Mouse (Mus musculus) gastrocnemius, postnatal 10 days (tissue): ENCODE data around the gene Ccne1. TPM values are rescaled to one million over a fixed set of nuclear protein-coding genes. Genes with fewer than 3 reads are reported as not detected.
"Not testable (repeated sequence)": the region's sequence is repeated elsewhere in the genome, so short reads cannot be mapped to it uniquely, and the experiment has no call there.

Experiments
- DNase-seq: peaks from one replicate; pipeline ENCODE4 v3.0.0; 2021; ENCODE audit warnings: mixed read lengths
- long read RNA-seq, 2 experiments: library from polyadenylated mRNA; stranded (forward); transcript quantifications; one replicate each; pipeline ENCODE4 v2.0.0; 2021
- total RNA-seq, 2 experiments: library from RNA; stranded (reverse); gene quantifications; 2 replicates each; pipeline ENCODE4 v1.2.3; 2021

Ccne1 gene
- 1 to 10 TPM; 3.1 to 8.2 TPM for total RNA-seq
- long read RNA-seq, experiment 1, transcript Ccne1-201 (12 exons, 2,000 nt), result major isoform, 8 of 9 reads
- long read RNA-seq, experiment 1, partial matches to known transcripts, result 1 of 9 reads
- long read RNA-seq, experiment 1, other reads (novel, unspliced or antisense), result 0 of 9 reads
- long read RNA-seq, experiment 2, transcript Ccne1-201 (12 exons, 2,000 nt), result major isoform, 9 of 11 reads
- long read RNA-seq, experiment 2, partial matches to known transcripts, result 0 of 11 reads
- long read RNA-seq, experiment 2, other reads (novel, unspliced or antisense), result 2 of 11 reads

DNA sequence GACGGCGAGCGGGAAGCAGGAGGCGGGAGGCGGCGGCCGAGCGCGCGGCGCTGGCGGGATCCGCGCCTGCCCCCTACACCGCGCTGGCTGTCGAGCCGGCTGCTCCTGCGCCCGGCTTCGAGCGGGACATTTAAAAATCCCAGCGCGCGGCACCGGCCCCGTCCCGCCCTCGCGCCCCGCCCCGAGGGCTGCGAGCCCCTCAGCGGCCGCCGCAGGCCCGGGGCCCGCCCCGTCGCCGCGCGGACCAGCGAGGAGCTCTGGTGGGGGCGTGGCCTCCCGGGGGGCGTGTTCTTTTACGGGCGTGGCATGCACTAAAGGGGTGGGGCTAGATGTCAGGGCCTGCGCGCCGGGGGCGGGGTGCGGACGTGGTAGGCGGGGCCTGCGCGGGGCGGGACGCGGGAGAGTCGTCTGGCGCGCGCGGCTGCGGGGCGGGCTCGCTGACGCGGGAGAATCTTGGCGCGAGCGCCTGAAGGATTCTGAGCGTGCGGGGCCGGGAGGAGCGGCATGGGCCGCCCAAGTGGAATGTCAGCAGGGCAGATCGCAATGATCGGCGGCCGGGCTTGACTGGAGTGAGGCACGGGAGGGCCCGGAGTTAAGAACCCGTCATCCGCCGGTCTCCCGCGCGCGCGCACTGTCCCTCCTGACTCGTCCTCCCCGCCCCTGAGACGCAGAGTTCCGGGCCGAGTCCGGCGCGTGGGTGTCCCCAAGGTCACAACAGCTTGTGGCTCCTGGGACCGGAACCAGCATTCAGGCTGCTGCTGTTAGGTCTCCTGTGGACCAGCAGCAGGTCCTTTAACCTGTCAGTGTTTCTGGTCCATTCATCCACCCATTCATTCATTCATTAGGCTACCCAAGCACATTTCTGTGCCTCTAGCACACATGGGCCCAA, at the start of gene Ccne1:
TSS of gene Ccne1 (minus strand) at position 164 of the 889 bp plus-strand sequence.
- peak; percentile 100 for DNase-seq

DNA sequence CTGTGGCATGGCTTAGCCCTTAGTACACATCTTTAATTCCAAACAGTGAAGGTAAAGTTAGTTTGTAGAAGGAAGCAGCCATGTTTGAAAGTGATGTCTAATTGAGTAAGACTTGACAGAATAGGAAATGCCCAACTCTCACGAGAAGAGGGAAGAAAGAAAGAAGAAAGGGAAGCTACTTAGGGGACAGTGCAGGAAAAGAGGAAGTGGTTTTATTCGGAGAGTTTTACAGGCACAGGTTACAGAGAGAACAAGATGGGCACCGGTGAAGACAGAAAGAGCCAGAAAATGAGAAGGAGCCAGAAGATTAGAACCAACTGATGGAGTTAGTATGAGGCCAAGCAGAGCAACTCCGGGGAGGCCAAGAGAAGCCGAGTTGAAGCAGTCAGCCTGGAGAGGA, 48.5 kb upstream of the Ccne1 start:
- no peak for DNase-seq

DNA sequence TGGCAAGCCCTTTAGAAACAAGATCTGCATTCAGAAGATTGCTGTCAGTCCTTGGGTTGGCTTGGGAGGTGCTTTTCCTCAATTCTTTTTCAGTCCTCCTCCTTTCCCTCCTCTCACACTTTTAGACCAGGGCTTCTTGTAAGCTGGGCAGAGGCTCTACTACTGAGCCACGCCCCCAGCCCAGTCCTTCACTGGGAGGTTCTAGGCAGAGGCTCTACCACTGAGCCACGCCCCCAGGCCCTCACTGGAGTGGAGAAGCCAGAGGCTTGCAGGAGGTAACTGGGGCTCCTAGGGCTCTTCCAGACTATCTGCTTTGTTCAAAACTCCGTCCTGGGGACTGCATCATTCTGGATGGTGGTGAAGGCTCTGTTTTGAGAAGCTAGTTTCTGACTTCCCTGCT, 45.2 kb upstream of the Ccne1 start:
- no peak for DNase-seq

DNA sequence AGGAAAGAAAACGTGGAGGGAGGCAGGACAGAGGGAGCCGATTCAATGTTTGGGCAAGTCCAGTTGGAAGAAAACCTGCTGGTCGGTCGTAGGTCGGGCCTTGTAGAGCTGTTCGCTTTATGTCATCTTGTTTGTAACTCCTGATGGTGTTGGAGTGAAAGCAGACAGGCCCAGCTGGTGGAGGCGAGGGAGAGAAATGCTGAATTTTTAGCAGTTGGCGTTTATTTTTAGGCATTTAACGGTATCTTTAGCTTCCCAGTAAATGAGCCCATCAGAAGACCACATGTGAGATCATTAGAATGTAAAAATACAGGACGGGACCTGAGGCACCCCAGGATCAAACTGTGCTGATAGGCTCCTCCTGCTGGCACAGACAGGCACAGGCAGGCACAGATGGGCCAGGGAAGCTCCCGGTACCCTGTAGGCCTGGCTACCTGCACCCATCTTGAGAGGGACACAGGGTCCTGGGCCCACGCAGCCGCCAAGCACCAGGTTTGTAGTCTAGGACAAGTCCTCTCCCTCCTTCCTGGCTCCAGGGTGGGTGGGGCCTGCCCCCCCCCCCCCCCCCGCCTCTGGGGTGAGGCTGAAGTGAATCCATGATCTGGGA, 44.5 kb upstream of the Ccne1 start:
- no peak for DNase-seq

DNA sequence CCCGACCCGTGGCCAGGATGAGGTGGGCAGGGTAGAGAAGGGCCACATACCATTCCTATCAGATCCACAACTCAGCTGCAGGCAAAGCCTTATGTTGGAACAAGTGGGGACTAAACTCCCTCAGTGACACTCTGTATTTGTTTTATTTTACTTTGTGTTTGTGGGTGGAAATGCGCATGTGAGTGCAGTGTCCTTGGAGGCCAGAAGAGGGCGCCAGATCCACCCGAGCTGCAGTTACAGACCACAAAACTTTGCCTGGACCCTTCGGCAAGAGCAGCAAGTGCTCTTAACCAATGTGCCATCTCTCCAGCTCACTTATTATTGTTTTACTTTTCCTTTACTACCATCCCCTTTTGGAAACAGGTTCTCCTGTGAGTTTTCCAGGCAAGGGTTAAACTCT, 40.1 kb upstream of the Ccne1 start:
- DNase-seq, result no peak

DNA sequence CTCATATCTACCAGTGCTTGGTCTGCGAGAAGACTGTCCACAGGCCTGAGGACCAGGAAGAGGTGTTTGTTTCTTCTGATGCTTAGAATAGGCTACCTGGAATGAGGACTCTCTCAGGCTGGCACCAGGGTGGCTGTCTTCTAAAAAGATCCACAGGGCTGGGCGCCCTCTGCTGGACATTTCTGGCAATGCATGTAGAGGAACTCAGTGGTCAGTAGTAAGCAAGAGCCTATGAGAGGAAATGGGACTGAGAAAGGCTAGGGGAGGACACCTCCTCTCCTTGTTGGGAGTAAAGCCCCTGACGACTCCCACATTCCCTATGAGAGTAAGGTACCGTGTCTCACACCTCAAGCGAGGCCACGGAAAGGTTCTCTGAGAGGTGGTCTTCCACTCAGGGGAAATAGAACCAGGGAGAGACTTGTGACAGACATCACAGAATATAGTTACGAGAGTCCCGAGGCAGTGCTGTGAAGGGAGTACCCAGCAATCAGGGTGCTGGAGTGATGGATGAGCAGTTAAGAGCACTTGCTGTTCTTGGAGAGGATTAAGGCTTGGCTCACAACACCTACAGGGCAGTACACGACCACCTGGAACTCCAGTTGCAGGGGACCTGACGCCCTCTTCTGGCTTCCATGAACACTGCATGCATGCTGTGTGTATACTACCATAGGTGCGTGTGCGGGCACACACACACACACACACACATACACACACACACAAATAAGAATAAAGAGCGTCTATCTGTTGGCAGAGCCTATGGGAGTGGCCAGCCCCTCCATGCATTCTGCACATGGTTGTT, 34.6 kb upstream of the Ccne1 start:
- peak; percentile 90 for DNase-seq

DNA sequence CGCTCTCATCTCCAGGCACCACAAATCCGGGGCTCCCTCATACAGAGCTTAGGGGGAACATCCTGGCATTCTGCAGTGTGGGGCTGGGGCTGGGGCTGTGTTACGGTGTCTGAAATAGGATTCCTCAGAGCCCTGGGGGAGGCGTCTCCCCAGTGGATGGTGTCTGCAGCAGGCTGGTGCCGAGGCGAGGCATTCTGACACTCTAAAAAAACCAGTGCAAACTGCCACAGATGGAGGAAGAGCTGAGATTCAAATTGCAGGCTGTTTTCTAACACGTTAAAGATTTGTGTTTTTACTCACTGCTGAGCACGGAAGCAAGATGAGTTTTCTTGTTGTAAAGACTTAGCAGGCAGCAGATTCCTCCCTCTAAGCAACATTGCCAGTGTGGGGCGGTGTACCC, 33.0 kb upstream of the Ccne1 start:
- DNase-seq, result no peak

DNA sequence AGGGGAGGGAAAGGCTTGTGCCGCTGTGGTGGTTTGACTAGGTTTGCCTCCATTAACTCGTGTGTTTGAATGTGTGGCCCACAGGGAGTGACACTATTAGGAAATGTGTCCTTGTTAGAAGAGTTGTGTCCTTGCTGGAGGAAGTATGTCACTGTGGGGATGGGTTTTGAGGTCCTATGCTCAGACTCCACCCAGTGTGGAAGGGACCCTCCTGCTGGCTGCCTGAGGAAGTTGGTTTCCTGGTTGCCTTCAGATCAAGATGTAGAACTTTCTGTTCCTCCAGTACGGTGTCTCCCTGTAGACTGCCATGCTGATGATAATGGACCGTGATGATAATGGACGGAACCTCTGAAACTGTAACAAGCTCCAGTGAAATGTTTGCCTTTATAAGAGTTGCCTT, 27.1 kb upstream of the Ccne1 start:
- no peak for DNase-seq

DNA sequence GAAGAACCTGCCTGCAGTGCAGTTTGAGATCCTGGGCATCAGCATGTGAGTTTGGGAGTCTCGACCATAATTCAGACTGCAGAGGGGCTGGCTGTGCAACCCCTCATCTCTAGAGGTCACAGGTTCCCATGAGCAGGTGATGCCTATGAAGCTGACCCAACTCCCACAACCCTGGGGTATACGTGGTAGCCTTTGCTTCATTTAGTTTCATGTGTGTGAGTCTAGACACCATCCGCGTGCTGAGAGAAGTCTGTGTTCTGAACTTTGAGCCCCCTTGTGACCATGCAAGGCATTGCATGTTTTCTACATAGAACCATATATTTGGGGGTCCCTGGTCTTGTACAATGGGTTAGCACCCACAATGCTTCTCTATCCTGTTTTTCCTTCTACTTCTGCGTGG, 23.9 kb upstream of the Ccne1 start:
- peak; percentile 38 for DNase-seq

DNA sequence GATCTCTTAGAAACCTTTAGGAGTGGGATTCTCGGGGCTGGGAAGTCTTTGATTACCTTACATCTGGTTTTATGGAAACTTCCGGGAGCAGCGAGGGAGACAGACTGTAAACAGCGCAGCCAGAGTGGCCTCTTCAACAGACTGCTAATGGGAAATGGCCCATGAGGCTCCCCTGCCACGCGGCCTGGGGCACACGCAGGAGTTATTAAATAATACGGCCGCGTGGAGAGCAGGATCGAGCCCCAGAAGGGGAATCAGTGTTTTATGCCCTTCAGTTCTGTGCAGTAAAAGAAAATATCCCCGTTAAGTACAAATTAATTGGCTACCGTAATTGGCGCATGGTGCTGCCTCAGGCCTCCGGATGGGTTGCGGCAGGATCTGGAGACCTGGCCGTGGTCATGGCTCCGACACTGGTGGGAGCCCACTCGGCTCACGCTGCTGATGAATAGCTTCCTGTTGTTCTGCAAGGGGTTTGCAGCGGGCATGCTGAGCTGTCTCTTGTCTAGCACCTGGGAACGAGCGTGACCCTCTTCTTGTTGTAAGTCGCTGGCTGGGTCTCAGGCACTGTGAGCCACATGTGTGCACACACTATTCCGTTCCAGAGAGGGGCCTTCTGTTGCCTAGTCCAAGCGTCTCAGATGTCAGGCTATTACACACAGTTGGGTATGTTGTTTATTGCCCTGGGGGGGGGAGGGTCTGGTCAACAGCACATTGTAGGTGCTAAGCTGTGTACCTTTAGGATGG, 22.8 kb upstream of the Ccne1 start:
- DNase-seq, result no peak

DNA sequence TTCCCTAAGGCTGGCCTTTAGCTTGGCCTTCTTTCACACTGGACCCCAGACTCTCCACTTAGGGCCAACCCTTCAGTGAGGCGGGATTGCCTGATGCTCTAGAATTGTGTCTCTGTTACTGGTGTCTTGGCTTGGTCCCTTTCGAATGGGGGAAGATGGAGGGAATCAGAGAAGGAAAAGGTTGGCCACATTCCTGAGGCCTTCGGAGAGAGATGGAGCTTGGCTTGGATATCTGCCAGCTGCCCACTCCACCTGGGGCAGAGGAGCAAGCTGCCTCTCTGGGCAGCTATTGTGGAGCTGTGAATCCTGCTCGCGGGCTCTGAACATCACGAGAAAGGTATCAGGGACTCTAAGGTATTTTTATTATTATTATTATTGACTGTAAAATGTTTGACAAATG, 22.2 kb upstream of the Ccne1 start:
- DNase-seq, result no peak

DNA sequence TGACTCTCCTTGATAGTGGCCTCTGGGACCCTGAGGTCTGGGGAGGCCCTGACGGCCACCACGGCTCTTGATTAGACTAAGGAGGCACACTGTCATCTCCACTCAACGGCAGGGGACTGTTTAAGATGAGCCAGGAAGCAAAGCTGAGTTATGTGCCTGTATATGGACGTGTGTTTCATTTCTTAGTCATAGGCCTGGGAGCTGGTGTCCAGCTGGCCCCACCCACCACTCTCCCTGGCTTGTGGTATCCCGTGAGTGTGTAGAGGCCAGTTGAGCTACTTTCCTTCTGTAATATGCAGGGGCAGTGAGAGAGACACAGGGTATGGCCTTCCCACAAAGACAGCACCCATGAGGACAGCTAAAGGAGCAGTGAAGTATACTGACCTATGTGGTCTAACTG, 20.9 kb upstream of the Ccne1 start:
- not testable (repeated sequence) for DNase-seq

DNA sequence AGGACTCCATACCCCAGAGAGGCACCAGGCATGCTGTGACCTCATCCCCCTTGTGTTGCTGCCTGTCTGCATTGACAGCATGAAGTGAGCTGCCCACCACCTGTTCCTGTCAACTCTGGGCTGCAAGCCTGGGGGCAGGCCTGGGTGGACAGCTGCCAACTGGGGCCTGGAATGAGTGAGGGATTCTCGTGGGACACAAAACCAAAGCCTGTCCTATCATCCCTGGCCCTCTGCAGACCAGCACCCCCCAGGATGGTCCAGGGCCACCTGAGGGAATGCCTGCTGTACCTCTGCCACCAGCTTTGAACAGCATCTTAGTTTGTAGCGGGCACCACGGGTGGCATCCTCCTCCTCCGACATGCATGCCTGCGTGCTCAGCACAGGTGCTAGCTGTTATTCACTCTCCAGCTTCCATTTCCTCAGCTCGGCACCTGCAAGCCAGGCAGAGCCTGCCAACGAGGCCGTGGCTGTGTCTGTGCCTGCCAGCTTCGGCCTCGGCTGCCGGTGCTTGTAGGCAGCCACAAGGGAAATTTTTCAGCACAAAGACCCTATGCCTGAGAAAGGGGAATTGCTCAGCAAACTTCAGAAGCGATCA, 18.3 kb upstream of the Ccne1 start:
- DNase-seq, result peak; percentile 67

DNA sequence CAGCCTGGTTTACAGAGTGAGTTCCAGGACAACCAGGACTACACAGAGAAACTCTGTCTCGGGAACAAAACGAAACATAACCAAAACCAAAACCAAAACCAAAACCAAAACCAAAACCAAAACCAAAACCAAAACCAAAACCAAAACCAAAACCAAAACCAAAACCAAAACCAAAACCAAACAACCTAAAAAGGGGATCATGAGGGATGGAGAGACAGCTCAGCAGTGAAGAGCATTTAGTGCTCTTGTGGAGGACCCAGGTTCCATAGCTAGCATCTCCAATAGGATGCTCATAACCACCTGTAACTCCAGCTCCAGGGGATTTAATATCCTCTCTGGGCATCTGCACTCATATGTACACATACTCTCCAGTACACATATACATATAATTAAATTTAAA, 16.8 kb upstream of the Ccne1 start:
- DNase-seq, result not testable (repeated sequence)

DNA sequence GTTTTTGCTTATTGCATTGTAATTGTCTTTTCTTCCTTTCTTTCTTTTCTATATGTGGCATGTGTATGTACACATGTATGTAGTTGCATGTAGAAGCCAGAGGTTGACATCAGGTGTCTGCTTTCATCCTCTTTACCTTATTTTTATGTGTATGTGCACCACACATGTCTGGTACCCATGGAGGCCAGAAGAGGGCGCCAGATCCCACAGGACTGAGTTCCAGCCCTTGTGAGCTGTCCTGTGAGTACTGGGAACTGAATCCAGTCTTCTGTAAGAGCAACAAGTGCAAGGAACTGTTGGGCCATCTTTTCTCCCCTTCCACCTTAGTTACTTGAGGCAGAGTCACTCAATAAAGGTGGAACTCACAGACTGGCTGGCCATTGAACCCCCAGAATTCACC, 11.3 kb upstream of the Ccne1 start:
- DNase-seq, result no peak

DNA sequence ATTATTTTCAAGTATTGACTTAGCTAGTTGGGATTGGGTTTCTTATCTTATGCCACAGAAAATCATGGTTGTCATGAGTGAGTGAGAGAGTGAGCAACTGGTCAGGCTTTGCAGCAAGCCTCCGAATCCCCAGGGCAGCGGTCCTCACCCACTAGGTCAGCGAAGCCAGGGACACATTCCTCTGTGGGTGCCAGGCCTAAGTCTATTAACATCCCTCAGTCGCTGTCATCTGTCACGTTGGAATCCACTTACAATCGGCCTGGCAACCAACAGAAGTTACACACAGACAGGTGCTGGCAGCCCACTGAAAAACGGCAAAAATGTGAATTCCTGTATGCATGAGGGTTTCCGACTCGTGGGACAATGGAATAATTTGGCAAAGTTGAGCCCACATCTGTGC, 5.1 kb upstream of the Ccne1 start:
- peak; percentile 32 for DNase-seq

DNA sequence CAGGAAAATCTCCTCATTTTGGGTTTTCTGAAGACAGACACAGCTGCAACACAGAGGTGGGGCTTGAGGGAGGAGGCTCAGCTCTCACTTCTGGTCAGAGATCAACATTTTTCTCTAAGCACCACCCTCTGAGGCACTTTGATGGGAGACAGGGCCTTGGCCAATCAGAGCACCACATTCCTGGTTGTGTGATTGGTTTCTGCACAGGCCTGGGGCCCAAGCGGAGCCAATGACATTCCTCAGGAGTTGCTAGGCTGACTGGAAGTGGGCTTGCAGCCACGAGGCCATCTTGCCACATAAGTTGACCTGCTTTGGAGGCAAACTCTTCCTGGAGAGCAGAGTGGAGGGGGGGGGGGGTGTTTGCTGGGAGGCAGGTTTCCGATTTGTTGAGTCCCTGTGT, 4.7 kb upstream of the Ccne1 start:
- DNase-seq, result peak; percentile 73

DNA sequence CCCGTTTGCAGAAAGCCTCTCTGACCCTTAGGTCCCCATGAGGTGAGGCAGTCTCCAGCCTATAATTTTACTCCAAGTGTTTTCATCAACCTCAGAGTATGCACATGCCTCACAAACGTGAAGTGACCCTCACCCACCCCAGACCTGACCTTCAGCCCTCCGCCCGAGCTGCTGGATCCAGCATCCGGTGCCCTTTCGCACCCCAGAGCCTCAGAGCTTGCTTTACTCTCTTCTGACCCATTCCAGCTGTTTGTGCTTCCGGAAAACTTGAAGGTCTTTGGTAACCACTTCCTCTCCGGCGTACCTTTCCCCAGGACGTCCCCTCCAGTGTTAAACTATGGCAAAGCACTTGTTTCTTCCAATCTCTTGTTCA, 912 bp upstream of the Ccne1 start:
- no peak for DNase-seq

DNA sequence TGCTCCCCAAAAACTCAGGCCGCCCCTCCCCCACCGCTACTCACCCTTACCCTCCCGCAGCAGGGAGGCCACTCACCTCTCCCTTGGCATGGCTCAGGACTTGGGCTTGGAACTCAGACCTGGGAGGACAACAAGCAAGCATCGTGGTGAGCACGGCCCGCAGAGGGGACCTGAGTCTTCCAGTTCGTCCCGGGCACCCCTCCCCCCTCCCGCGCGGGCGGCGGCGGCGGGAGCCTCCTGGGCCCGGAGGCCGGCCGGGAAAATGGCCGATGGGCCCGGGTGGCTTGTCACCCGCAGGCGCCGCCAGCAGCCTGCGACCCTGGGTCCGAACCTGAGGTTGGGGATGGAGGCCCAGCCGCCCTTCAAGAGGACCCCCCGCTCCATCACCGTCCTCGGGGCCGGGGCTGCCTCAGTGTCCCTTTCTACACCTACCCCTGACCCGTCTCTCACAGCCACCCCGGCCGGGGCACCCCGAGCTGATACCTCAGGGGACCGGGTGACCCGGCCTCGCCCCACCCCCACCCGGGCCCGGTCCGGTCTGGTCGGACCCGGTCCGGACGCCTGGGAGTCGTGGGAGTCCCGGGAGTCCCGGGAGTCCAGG, 523 bp downstream of the Ccne1 start:
- DNase-seq, result peak; percentile 47

DNA sequence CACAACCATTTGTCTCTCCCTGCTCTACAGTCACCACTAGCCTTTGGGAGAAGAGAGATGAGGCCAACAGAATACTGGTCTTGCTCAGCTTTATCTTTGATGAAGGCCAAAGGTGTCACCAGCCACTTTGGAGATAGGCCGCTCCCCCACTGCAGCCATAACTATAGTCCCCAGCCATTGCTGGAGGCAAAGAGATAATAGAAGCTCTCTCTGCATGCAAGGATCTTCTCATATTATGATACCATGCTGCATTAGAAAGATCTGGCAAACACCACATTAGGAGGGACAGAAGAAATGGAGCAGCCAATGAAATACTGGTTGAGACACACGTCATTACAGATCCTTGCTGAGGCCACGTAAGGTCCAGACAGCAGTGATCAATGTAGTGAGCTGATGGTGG, 2.0 kb downstream of the Ccne1 start:
- DNase-seq, result no peak

DNA sequence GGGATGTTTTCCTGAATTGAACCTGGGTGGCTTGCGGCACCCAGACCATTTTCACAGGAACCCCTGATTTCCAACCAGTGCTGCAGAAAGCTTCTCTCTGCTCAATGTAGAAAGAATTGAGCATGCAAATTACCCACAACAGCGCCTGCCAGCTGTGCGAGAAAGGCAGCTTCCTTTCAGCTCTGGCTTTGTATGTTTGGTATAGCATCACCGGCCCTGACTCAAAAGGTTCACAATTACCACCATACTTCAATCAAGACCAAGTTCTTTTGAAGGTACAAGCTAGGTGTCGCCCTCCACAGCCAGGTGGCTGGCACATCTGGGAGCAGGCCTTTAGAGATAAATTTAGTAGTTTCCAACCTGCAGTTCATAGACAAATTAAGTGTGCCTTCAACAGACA, 3.2 kb downstream of the Ccne1 start:
- no peak for DNase-seq
